Mouse (Mus musculus) embryonic facial prominence, embryonic 10.5 days (tissue): ENCODE measurements around the gene Gm10320. TPM values are rescaled to one million over a fixed set of nuclear protein-coding genes. Genes with fewer than 3 reads are reported as not detected.

Source experiments
- DNase-seq: peaks from one replicate; pipeline ENCODE4 v3.0.0-alpha.2; 2017; ENCODE audit warnings: low spot score
- H3K27ac ChIP-seq: fragments of 300-500 bp; sonication (generic); replicated peaks from 2 replicates; pipeline ENCODE4 v1.5.1; 2016; ENCODE audit warnings: mild to moderate bottlenecking
- H3K27me3 ChIP-seq: fragments of 300-500 bp; sonication (generic); replicated peaks from 2 replicates; pipeline ENCODE4 v1.6.1; 2016; ENCODE audit warnings: low read depth, mild to moderate bottlenecking; ENCODE audit not compliant: poor library complexity, severe bottlenecking
- H3K36me3 ChIP-seq: fragments of 300-500 bp; sonication (generic); replicated peaks from 2 replicates; pipeline ENCODE4 v1.6.1; 2016; ENCODE audit warnings: mild to moderate bottlenecking, moderate library complexity
- H3K4me1 ChIP-seq: fragments of 300-500 bp; sonication (generic); 2 replicates; pipeline ENCODE4 v1.6.1; 2016
- H3K4me3 ChIP-seq: fragments of 300-500 bp; sonication (generic); 2 replicates; pipeline ENCODE4 v1.5.1; 2016; ENCODE audit warnings: mild to moderate bottlenecking, moderate library complexity
- H3K9me3 ChIP-seq: fragments of 300-500 bp; sonication (generic); 2 replicates; pipeline ENCODE4 v1.6.1; 2016; ENCODE audit warnings: mild to moderate bottlenecking
- WGBS: fragments of 180-500 bp; shearing (Covaris S2); methylation state at CpG from one replicate; pipeline ENCODE4 v1.1.7; 2016; 5-methylcytosine and 5-hydroxymethylcytosine counted together
- polyA plus RNA-seq: library from polyadenylated mRNA; unstranded; fragments of >200 nt; fragmentation: Nextera tagmentation; extraction: Ambion mirVana; gene quantifications from 2 replicates; pipeline ENCODE4 v1.2.1, GENCODE M21; 2016

Gene Gm10320
- polyA plus RNA-seq, 1 experiment from 2014 or later, result 0.79 TPM

- H3K4me1 ChIP-seq, result peaks cover 71% of the 10 kb centered on the region
- peaks cover 98% of the 10 kb centered on the region for H3K27me3 ChIP-seq
- H3K36me3 ChIP-seq, result no peaks in the 10 kb centered on the region
- peak; percentile 46 for DNase-seq
- peak overlapping the region; percentile 90 for H3K27ac ChIP-seq
- peak overlapping the region; percentile 62 for H3K4me3 ChIP-seq
- under 1% methylated on average over 16 of the region's 16 CpGs for WGBS
- H3K9me3 ChIP-seq, result no peaks in the 10 kb centered on the region
Measured at GRCm38 (mm10) chr13:98502236-98502812, 10.5 kb upstream of the Gm10320 start.

- Histone ChIP-seq H3K27me3 (peaks cover 98% of the 10 kb centered on the region), H3K4me1 (peaks cover 79% of the 10 kb centered on the region), H3K9me3 (no peaks in the 10 kb centered on the region), H3K4me3 (0 out of 2 replicates have a peak overlapping the region, but pooled peaks have one; percentile 62), H3K27ac (no peak overlapping the region), H3K36me3 (no peaks in the 10 kb centered on the region)
- peak; percentile 23 for DNase-seq
- 6% methylated on average over 6 of the region's 6 CpGs for WGBS
Measured at GRCm38 (mm10) chr13:98501321-98501720, 9.5 kb upstream of the Gm10320 start.

GRCm38 (mm10) chr13:98500471-98501125, 8.8 kb upstream of the Gm10320 start:
- no peak for DNase-seq
- Histone ChIP-seq H3K4me1 (peaks cover 74% of the 10 kb centered on the region), H3K27ac (no peak overlapping the region), H3K4me3 (0 out of 2 replicates have a peak overlapping the region, but pooled peaks have one; percentile 62), H3K27me3 (peaks cover 91% of the 10 kb centered on the region), H3K9me3 (no peaks in the 10 kb centered on the region), H3K36me3 (no peaks in the 10 kb centered on the region)
- 22% methylated on average over 13 of the region's 13 CpGs for WGBS

- WGBS, result 56% methylated on average over 5 of the region's 5 CpGs
- peaks cover 65% of the 10 kb centered on the region for H3K4me1 ChIP-seq
- DNase-seq, result no peak
- H3K9me3 ChIP-seq, result no peaks in the 10 kb centered on the region
- H3K4me3 ChIP-seq, result no peak overlapping the region
- peaks cover 83% of the 10 kb centered on the region for H3K27me3 ChIP-seq
- no peaks in the 10 kb centered on the region for H3K36me3 ChIP-seq
- no peak overlapping the region for H3K27ac ChIP-seq
Measured at GRCm38 (mm10) chr13:98498561-98498960, 6.8 kb upstream of the Gm10320 start.

- DNase-seq, result no peak
- Histone ChIP-seq H3K9me3 (no peaks in the 10 kb centered on the region), H3K27ac (no peak overlapping the region), H3K36me3 (no peaks in the 10 kb centered on the region), H3K4me1 (peaks cover 65% of the 10 kb centered on the region), H3K27me3 (peaks cover 80% of the 10 kb centered on the region), H3K4me3 (no peak overlapping the region)
- WGBS, result 76% methylated on average over 11 of the region's 11 CpGs
Measured at GRCm38 (mm10) chr13:98498080-98498479, 6.3 kb upstream of the Gm10320 start.

- peak; percentile 67 for DNase-seq
- no peak overlapping the region for H3K4me3 ChIP-seq
- no peaks in the 10 kb centered on the region for H3K9me3 ChIP-seq
- peaks cover 78% of the 10 kb centered on the region for H3K27me3 ChIP-seq
- H3K36me3 ChIP-seq, result no peaks in the 10 kb centered on the region
- WGBS, result 26% methylated on average over 16 of the region's 16 CpGs
- peaks cover 65% of the 10 kb centered on the region for H3K4me1 ChIP-seq
- H3K27ac ChIP-seq, result no peak overlapping the region
Measured at GRCm38 (mm10) chr13:98496917-98497870, 5.4 kb upstream of the Gm10320 start.

- 67% methylated on average over 7 of the region's 8 CpGs for WGBS
- peaks cover 54% of the 10 kb centered on the region for H3K4me1 ChIP-seq
- H3K9me3 ChIP-seq, result no peaks in the 10 kb centered on the region
- peaks cover 52% of the 10 kb centered on the region for H3K27me3 ChIP-seq
- no peaks in the 10 kb centered on the region for H3K36me3 ChIP-seq
- DNase-seq, result no peak
- H3K27ac ChIP-seq, result no peak overlapping the region
- no peak overlapping the region for H3K4me3 ChIP-seq
Measured at GRCm38 (mm10) chr13:98494492-98495064, 2.8 kb upstream of the Gm10320 start.

- Histone ChIP-seq H3K27me3 (peaks cover 33% of the 10 kb centered on the region), H3K4me1 (peaks cover 41% of the 10 kb centered on the region), H3K4me3 (no peak overlapping the region), H3K27ac (peak overlapping the region; percentile 15; the same call in 1 of the 2 replicates), H3K9me3 (no peaks in the 10 kb centered on the region), H3K36me3 (no peaks in the 10 kb centered on the region)
- DNase-seq, result peak; percentile 73
- WGBS, result 34% methylated on average over 9 of the region's 9 CpGs
Measured at GRCm38 (mm10) chr13:98492569-98493255, 911 bp upstream of the Gm10320 start.

GRCm38 (mm10) chr13:98486726-98487125, 5.1 kb downstream of the Gm10320 start:
- H3K9me3 ChIP-seq, result no peaks in the 10 kb centered on the region
- no peak for DNase-seq
- WGBS, result 86% methylated on average over 6 of the region's 6 CpGs
- no peaks in the 10 kb centered on the region for H3K27me3 ChIP-seq
- H3K4me3 ChIP-seq, result no peak overlapping the region
- no peak overlapping the region for H3K27ac ChIP-seq
- H3K36me3 ChIP-seq, result no peaks in the 10 kb centered on the region
- H3K4me1 ChIP-seq, result peaks cover 4% of the 10 kb centered on the region

GRCm38 (mm10) chr13:98486161-98486560, 5.6 kb downstream of the Gm10320 start:
- 76% methylated on average over 3 of the region's 3 CpGs for WGBS
- H3K9me3 ChIP-seq, result no peaks in the 10 kb centered on the region

GRCm38 (mm10) chr13:98485440-98485839, 6.4 kb downstream of the Gm10320 start:
- Histone ChIP-seq H3K36me3 (no peaks in the 10 kb centered on the region), H3K27ac (no peak overlapping the region), H3K4me1 (0 out of 2 replicates have a peak, but pooled peaks cover 4% of the 10 kb centered on the region), H3K27me3 (no peaks in the 10 kb centered on the region), H3K9me3 (no peaks in the 10 kb centered on the region), H3K4me3 (no peak overlapping the region)
- DNase-seq, result no peak
- 85% methylated on average over 5 of the region's 5 CpGs for WGBS

More at GRCm38 (mm10) chr13:98486161-98486560, 5.6 kb downstream of the Gm10320 start:
- no peak for DNase-seq
- Histone ChIP-seq H3K4me1 (peaks cover 4% of the 10 kb centered on the region; the same call in 1 of the 2 replicates), H3K4me3 (no peak overlapping the region), H3K27ac (no peak overlapping the region), H3K27me3 (no peaks in the 10 kb centered on the region), H3K36me3 (no peaks in the 10 kb centered on the region)
